Mouse (Mus musculus) liver, postnatal 0 days (tissue): ENCODE measurements around the gene Usp12.

Experiments
- CTCF ChIP-seq: sonication (generic); IDR thresholded peaks from 2 replicates; pipeline ENCODE4 v1.5.1; 2016; ENCODE audit warnings: antibody characterized with exemption, low read depth
- EP300 ChIP-seq: IDR thresholded peaks from 2 replicates; pipeline ENCODE4 v1.6.1; 2016; ENCODE audit warnings: antibody characterized with exemption, low read depth, mild to moderate bottlenecking

- TF ChIP-seq CTCF: no peak
- TF ChIP-seq EP300: no peak
Observed at GRCm38 (mm10) chr5:146759159-146759558, 35.6 kb downstream of the Usp12 start.
